Mouse (Mus musculus): Measurements from ENCODE around the gene Txndc16.

Txndc16 gene

DNA sequence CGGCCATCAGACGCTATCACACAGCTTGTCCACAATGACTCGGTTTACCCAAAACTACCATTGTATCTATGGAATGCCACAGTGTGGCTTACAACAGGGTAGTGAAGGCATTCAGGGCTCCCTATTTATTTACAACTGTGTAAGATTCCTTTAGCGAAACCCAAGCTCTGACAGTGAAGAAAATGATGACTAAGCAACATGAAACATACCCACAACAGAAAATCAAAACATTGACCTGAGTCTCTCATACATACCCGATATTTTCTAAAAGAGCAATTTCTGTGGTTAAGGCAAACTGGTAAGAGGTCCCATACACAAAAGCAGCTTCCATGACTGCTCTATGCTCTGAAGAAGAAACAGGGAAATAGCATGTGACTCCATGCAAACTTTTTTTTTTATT, 47.9 kb downstream of the Txndc16 start:
- in situ Hi-C loops (cut with MboI; ENCODE audit: low pct_unique_long_range_greater_than_20kb in 1 of 2, low sequenced_read_pairs in 2 of 2, unreplicated experiment in 1 of 2), result no loop called here

DNA sequence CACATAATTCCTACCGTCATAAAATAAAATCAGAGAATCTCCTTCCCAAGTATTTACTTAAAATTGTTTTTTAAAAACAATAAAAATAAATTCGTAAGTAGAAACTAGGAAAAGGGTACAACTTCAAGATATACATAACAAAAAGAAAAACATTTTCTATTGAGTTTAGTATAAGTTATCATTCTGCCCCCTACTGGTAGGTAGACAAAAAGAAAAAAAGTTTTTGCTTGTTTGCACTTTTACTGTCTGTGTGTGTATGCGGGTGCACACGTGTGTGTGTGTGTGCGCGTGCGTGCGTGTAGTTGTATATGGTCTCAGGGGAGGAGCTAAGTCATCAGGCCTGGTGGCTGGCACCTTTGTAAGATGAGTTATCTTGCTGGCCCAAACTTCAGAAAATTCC, 52.8 kb downstream of the Txndc16 start:
- in situ Hi-C loops (cut with MboI; ENCODE audit: low pct_unique_long_range_greater_than_20kb in 1 of 2, low sequenced_read_pairs in 2 of 2, unreplicated experiment in 1 of 2), result no loop called here

GRCm38 (mm10) chr14:45155511-45156173, 64.5 kb downstream of the Txndc16 start:
- in situ Hi-C loops (cut with MboI; ENCODE audit: low pct_unique_long_range_greater_than_20kb in 1 of 2, low sequenced_read_pairs in 2 of 2, unreplicated experiment in 1 of 2), result no loop called here

DNA sequence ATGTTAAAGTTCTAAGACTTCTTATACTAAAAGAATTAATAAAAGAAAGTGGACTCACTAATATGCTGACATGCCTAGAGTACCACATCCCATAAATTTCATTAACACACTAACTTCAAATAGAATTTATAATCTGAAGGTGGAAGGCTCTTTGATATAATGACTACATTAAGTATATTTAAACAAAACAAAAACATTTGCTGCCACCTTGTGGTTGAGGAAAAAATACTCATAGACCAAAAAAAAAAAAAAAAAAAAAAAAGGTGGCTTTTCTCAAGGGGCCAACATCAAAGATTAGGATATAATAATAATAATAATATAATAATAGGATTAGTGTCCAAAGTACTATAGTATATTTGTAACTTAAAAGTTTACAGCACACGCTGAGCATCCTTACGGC, 66.9 kb downstream of the Txndc16 start:
- in situ Hi-C loops (cut with MboI; ENCODE audit: low pct_unique_long_range_greater_than_20kb in 1 of 2, low sequenced_read_pairs in 2 of 2, unreplicated experiment in 1 of 2), result no loop called here

GRCm38 (mm10) chr14:45142511-45142910, 77.6 kb downstream of the Txndc16 start:
- in situ Hi-C loops (cut with MboI; ENCODE audit: low pct_unique_long_range_greater_than_20kb in 1 of 2, low sequenced_read_pairs in 2 of 2, unreplicated experiment in 1 of 2), result loop anchor here in 1 of 2 experiments (10.0 kb wide), 1 partner anchor 158 kb away; the partner anchor contains the start of gene Ptger2

DNA sequence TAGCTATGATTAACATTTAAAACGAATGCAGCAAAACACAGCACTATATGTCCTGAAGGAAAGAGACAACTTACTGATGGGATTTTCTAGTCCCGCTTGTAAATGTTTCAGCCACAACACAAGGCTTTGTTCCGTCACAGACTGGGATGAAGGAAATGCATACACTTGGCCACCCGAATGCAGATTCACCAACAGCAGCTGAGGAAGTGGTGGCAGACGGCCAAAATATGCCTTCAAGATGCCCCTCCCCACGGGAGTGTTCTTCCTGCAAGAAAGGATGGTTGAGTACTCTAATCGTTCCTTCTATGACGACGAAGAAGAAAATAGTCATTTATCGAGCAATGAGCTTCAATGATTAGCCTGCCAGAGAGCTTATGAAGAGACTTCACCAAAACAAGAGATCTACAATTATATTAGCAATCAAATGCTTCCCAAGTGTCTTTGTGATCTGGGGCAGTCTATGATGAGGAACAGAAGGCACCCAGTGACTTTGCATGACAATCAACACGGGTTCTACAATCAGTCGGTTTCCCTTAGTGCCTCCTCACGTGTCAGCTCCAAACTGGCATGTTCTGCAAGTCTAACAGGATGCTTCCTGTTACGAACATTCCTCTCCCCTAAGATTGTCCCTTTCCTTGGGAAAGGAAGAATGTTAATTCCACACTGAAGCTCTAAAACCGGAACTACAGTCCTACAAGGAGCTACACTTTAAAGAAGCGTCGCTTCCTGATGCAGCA, 79.6 kb downstream of the Txndc16 start:
- in situ Hi-C loops (cut with MboI; ENCODE audit: low pct_unique_long_range_greater_than_20kb in 1 of 2, low sequenced_read_pairs in 2 of 2, unreplicated experiment in 1 of 2), result loop anchor here in 1 of 2 experiments (10.0 kb wide), 1 partner anchor 156 kb away; the partner anchor contains the start of gene Ptger2

- in situ Hi-C loops (cut with MboI; ENCODE audit: low pct_unique_long_range_greater_than_20kb in 1 of 2, low sequenced_read_pairs in 2 of 2, unreplicated experiment in 1 of 2), result loop anchor here in 1 of 2 experiments (5.0 kb wide), 1 partner anchor 154 kb away; no protein-coding TSS in a partner anchor
Observed at GRCm38 (mm10) chr14:45135961-45136360, 84.2 kb downstream of the Txndc16 start.

DNA sequence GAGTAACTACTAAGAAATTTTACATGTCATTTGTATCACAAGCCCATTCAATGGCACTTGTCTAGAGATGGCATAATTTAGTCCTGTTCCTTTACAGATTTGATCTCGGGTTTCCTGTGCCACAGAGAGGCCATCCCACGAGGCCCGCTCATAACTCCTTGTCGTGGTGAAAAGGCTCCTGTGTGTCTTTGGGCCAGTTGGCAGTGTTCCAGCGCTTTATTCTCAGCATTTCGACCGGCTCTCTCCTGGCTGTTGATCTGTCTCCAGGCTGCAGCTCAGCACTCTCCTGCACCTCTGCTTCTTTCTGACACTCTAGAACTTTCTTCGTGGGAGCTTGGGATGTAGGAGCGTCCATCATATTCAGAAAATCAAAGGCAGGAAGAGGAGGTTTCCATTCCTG, 84.6 kb downstream of the Txndc16 start:
- in situ Hi-C loops (cut with MboI; ENCODE audit: low pct_unique_long_range_greater_than_20kb in 1 of 2, low sequenced_read_pairs in 2 of 2, unreplicated experiment in 1 of 2), result loop anchor here in 1 of 2 experiments (5.0 kb wide), 1 partner anchor 153 kb away; no protein-coding TSS in a partner anchor

DNA sequence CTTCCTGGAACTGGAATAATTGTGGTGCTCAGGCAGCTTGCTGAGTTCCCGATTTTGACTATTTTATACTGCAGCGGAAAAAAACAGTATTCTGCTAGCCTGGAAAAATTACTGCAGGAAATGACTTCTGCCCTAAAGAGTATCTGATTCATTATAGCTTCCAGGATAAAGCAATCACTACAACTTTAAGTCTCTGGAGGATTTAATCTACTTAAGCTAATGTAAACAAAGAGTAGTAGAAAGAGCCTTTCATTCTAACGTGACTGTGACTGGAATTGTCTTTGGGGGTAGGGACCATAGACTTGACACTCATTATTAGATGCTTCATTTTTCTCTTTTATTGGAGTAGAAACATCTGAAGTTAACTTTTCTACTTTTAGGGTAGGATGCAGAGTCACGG, 101.8 kb downstream of the Txndc16 start:
- in situ Hi-C loops (cut with MboI; ENCODE audit: low pct_unique_long_range_greater_than_20kb in 1 of 2, low sequenced_read_pairs in 2 of 2, unreplicated experiment in 1 of 2), result no loop called here

- in situ Hi-C loops (cut with MboI; ENCODE audit: low pct_unique_long_range_greater_than_20kb in 1 of 2, low sequenced_read_pairs in 2 of 2, unreplicated experiment in 1 of 2), result no loop called here
Observed at GRCm38 (mm10) chr14:45102201-45102600, 117.9 kb downstream of the Txndc16 start.

DNA sequence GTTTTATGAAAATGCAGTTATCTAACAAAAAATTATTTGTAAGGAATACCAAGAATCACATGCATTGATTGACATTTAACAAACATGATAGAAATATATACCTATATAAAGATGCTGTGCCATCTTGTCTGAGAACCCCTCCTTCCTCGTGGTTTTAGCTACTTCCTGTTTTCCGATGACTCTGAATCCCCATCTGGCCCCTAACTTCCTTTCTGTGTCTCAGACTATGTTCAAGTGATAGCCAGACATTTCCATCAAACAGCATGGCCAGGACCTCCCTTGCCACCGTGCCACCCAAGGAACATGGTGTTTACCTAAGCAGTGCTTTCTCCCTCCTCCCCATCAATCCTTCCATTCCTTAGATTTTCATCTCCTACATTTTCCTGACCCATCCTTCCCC, 127.8 kb downstream of the Txndc16 start:
- in situ Hi-C loops (cut with MboI; ENCODE audit: low pct_unique_long_range_greater_than_20kb in 1 of 2, low sequenced_read_pairs in 2 of 2, unreplicated experiment in 1 of 2), result no loop called here

DNA sequence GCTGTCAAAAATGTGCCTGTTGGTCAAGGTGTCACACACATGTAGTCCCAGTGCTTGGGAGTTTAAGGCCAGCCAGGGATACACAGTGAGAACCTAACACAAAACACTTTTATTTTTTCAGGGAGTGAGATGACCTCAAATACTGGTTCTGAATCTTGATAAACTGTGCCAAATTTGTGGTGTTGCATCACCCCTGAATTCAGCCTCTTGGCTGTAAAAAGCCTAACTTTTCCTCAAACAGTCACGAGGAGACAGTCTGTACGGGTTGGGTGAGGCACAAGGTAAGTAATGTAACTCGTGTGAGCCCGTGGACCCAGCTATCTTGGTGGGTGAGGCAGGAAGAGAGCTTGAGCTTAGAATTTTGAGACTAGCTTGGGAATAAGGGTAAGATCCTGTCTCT, 130.1 kb downstream of the Txndc16 start:
- in situ Hi-C loops (cut with MboI; ENCODE audit: low pct_unique_long_range_greater_than_20kb in 1 of 2, low sequenced_read_pairs in 2 of 2, unreplicated experiment in 1 of 2), result no loop called here

DNA sequence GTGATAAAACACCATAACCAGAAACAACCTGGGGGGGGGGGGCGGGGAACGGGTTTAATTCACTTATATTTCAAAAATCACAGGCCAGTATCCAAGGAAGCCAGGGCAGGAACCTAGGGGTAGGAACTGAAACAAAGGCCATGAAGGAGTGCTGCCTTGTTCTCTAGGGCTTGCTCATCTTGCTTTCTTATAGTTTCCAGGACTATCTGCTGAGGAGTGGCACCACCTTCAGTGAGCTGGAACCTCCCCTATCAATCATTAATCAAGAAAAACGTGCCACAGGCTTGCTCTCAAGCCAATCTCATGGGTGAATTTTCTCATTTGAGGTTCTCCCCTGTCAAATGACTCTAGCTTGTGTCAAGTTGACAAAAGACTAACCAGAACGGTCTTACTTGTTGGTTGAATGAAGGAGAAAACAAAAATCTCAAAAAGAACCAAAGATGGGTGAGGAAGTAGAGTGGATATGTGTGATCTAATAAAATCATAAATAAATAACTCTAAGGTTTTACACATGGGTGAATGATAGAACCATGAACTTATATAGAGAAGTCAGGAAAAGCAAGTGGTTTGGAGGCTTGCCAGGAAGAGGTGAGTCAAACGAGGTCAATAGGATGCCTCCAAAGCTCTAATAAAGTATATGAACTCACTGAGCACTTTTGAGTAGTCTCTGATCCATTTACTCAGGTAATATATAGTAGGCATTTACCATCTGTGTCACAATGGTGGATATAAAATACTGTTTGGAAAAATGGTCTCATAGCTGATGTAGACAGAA, 134.3 kb downstream of the Txndc16 start:
- in situ Hi-C loops (cut with MboI; ENCODE audit: low pct_unique_long_range_greater_than_20kb in 1 of 2, low sequenced_read_pairs in 2 of 2, unreplicated experiment in 1 of 2), result no loop called here

- in situ Hi-C loops (cut with MboI; ENCODE audit: low pct_unique_long_range_greater_than_20kb in 1 of 2, low sequenced_read_pairs in 2 of 2, unreplicated experiment in 1 of 2), result no loop called here
Observed at GRCm38 (mm10) chr14:45084656-45085280, 135.4 kb downstream of the Txndc16 start.

GRCm38 (mm10) chr14:45083540-45083939, 136.6 kb downstream of the Txndc16 start:
- in situ Hi-C loops (cut with MboI; ENCODE audit: low pct_unique_long_range_greater_than_20kb in 1 of 2, low sequenced_read_pairs in 2 of 2, unreplicated experiment in 1 of 2), result no loop called here

All from mouse embryonic stem cell (cell line).